Mouse (Mus musculus): ENCODE data around the gene Rapgef4.

GRCm38 (mm10) chr2:72038651-72039251 lies 57.7 kb downstream of the Rapgef4 start:
- TF ChIP-seq CTCF (IDR thresholded peaks at IDR 0.05) (no peak), POLR2A (IDR thresholded peaks at IDR 0.05; ENCODE audit: insufficient read depth, low read depth, low read length) (no peak)

Measured in heart, adult 2 months (tissue).